Mouse (Mus musculus): ENCODE data around the gene Sdhaf1. TPM values are rescaled to one million over a fixed set of nuclear protein-coding genes. Genes with fewer than 3 reads are reported as not detected.

Gene Sdhaf1
- polyA plus RNA-seq, 2 experiments from 2014 or later = 2.4 to 5.1 TPM

DNA sequence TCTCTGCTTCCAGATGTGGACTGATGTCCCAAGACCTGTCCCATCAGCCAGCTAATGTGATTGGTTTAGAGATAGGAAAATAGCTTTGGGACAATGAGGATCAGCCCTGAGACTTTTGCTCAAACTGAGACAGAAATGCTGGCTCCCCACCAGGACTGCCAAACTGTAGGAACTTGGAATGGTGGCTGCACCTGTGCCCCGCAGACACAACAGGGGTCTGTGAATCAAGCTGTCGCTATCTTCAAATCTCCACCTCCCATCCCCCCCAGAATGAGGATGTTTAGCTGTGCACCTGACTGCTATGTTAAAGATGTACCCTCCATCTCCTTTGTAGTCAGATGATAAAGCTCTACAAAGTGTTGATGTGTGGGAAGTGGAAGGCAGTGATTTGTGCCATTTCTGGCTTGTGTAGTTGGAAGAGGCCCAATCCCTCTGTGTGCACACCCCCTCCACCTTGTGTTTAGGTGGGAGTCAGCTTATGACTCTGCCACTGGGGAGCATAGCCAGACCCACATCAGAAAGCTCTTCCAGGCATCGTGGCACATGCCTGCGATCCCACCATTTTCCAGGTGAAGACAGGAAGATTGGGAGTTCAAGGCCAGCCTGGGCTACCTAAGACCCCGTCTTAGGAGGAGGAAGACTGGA lies 727 bp upstream of the Sdhaf1 start:
- no peak for ATAC-seq

DNA sequence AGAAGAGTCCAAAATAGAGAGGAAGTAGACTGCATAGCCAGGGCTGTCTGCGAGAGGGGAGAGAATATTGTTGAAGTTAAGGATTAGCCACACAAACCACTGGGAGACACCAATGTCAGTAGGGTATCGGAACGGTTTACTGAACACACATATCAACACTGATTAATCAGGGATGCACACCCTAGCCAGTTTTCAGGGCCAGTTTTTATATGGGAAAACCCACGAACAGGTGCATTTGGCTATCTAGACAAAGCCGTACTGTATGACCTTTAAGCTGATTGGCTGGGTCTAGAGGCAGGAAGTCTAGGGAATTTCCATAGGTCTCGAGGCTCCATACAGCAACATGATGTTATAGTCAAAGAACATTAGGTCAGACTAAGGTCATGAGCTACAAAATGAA lies 830 bp downstream of the Sdhaf1 start:
- ATAC-seq = peak; percentile 62

DNA sequence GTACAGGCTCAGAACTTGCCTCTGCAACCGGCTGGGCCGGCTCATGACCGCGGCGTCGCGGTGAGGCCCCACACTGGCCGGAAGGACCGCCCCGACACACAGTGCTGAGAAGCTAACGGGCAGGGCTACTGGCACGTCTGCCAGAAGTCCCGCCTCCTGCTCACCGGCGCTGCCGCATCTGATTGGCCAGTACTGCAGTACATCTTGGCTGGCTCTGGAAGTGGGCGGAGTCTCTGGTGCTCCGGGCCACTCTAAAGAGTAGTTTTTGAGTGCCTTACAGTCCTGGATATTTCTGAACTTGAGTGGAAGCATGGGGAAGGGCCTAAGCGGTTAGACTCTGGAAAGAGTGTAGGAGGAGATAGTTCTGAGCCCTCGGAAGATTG lies 1.4 kb downstream of the Sdhaf1 start:
- peak; percentile 72 for ATAC-seq

DNA sequence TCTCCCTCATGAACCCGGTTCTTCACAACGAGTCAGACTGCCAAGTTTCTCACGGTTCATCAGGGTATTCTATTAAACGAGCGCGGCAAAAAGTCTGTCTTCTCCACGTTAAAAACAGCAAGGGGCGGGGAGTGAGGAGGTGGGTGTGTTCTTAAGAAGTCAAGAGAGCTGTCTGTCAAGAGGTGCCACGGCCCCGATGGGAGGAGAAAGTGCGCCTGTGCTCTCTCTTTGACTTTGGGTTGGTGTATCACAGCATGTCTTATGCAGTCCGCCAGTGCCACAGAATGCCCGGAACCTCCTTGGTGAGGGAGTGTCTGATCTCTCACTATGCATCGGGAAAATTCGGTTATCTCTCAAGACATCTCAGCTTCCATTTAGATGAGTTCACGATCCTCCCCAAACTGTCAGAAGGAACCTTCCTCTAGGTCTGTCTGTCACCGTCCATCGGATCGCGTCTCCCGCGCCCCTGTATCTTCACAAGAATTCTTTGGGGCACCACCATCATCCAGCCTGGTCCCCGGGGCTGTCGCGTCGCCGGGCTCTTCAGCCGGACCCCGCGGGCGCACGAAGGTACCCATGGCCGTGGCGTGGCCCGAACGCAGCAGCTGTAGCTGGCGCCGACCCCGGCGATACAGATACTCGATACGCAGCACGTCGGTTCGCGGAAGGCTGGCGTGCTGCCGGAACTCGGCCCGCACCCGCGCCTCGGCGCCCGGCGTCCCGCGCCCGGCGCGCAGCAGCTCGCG lies 2.0 kb downstream of the Sdhaf1 start, which contains the start of gene E130208F15Rik:
Gene E130208F15Rik (plus strand): TSS at position 202 of the 746 bp plus-strand sequence.
- peak; percentile 65 for ATAC-seq

DNA sequence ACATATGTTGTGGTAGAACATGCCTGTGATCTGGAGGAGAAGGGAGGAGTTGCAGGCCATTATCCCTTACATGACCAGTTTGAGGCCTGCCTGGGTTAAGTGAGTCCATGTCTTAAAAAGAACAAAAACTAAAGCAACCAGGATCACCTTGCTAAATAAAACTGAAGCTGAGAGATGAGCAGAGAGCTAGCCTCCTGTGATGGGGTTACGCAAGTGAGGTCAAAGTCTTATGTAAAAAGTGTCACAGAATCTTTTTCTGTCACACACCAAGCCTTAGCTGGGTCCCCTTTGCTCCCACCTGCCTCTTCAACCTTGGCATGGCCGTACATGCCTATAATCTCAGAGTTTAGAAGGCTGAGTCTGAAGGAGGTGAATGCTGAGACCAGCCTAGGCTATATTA lies 2.7 kb downstream of the Sdhaf1 start:
- no peak for ATAC-seq

DNA sequence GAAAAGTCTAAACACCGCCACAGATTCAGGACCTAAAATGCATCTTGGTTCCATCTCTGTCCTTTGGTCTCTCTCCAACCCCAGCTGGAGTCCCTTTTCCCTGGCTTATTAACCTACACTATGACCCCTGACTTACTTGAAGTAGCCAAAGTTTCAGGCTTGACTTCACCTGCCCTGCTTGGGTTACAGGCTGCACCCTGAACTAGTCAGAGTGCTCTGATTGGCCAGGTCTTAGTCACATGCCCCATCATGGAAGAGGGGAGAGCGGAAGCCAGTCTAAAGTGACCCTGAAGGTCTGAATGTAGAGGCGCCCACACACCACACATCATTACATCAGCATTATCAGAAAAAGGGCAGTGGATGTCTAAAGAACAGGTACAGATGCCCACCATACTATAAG lies 5.6 kb downstream of the Sdhaf1 start:
- ATAC-seq = no peak

DNA sequence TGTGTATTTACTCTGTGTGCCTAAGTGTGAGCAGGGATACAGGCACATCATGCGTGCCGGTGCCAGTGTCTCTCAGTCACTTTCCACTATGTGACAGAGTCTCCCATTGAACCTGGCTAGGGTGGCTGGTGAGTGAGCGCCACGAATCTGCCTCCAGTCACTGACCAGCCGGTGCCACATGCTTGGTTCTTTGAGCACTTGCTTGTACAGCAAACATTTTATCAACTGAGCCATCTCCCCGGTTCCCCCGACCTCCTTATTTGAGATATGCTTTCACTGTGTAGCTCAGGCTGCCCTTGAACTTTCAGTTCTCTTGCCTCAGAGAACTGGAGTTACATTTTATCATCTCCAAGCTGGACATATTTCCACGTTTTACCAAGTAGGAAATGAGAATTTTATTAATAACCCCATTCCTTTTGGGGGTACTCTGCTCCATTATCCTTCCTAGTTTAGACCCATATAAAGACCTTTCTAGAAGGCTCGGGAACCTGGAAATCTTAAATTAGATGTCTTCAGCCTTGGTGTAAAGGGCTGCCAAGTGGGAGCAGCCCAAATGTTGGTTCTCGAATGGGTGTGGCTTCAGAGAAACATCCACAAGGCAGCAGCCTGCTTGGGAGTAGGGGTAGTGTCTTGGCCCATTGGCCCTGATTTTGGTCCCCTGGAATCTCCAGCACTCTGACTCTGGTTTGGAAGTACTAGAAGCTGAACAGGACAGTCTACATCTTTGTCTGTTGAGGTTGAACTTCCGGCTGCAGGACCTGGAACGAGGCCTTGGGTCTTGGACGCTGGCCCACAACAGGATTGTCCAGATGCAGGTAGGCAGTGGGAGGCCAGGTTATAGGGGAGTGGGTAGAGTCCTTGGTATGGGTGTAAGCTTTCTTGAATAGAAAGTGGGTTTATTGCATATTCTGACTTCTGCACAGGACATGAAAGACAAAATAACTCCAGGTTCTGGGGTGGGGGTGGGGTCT lies 7.9 kb downstream of the Sdhaf1 start:
- no peak for ATAC-seq

DNA sequence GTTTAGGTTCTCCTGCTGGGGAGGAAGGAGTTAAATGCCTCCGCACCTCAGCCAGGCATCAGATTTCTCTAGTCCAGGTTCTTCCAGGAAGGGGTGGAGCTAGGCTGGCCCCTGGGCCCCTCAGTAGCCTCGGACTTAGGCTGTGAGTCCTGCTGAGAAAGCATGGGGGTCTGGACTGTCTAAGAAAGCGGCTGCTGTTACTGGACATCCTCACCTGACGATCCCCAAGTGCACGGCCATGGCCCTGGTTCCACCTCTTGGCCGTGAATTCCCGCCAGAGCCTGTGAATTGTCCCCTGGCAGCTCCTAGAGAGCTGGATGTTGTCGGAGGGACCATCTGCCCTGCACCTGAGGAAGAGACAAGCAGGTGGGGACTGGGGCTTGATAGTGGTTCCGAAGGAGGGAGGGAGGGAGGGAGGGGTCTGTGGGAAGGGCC lies 9.0 kb downstream of the Sdhaf1 start, which contains the start of gene Syne4:
Gene Syne4 (plus strand): TSS at position 87 of the 435 bp plus-strand sequence.
- no peak for ATAC-seq

DNA sequence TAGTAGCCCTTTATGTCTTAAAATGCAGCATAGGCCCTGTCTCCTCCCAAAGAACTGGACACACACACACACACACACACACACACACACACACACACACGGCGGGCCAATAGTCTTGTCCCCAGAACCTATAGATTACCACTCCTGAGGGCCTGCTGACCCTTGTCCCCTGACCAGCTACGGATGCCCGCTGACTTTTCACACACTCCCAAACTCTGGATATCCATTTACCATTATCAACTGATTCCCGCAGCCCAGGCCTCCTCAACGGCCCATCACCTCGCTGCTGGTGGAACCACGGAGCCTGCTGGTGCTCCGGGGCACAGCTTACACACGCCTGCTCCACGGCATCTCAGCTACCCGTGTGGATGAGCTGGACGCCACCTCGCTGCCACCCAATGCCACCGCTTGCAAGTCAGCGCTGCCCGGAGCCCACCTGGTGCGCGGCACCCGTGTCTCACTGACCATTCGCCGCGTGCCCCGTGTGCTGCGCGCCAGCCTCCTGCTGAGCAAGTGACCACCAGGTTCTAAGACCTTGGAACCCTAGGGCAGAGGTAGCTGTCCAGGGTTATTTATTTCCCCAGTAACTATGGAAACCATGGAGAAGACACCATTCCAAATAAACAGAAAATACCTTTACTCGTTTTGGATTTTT lies 9.9 kb downstream of the Sdhaf1 start:
- no peak for ATAC-seq

DNA sequence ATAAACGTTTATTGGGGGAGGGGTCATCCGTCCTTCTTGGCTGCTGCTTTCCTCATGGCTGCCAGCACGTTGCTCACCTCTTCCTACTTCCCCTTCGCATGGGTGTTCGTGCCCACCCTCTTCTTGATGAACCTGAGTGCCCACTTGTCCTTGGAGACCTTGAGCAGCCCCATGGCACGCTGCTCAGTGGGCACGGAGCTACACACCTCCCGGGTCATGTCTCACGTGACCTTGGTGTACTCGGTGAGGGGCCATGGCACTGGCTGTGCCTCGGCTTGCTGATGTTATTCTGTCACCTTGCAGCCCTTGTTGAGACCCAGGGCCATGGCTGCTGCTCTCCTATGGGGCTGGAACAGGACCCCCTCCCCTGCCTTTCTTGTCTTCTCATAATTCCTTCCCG lies 13.6 kb downstream of the Sdhaf1 start:
- no peak for ATAC-seq

DNA sequence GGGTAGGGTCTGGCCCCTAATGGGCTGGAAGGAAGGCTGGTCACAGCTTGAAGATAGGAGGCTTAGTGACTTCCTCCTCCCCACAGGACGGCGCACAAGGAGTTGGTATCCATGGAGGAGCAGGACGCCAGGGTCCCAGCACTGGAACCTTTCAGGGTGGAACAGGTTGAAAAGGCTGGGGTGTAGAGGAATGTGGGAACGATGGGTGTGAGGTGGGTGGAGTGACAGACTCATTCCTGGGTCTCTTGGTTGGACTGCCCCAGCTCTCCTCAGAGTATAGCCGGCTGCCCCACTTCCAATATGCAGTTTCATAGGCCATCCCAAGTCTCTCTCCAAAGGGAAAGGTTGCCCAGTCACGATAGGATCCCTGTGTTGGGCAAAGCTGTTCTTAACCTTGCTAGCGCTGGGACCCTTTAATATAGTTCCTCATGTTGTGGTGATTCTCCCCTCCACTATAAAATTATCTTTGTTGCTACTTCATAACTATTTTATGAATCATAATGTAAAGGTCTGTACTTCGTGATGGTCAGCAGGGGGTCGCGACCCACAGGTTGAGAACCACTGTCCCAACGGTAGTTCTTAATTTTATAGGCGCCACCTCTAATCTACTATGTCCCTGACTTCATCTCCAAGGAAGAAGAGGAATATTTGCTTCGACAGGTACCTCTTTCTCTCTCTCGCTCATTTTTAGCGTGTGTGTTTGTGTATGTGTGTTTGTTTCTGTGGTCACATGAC lies 14.1 kb downstream of the Sdhaf1 start:
- no peak for ATAC-seq

DNA sequence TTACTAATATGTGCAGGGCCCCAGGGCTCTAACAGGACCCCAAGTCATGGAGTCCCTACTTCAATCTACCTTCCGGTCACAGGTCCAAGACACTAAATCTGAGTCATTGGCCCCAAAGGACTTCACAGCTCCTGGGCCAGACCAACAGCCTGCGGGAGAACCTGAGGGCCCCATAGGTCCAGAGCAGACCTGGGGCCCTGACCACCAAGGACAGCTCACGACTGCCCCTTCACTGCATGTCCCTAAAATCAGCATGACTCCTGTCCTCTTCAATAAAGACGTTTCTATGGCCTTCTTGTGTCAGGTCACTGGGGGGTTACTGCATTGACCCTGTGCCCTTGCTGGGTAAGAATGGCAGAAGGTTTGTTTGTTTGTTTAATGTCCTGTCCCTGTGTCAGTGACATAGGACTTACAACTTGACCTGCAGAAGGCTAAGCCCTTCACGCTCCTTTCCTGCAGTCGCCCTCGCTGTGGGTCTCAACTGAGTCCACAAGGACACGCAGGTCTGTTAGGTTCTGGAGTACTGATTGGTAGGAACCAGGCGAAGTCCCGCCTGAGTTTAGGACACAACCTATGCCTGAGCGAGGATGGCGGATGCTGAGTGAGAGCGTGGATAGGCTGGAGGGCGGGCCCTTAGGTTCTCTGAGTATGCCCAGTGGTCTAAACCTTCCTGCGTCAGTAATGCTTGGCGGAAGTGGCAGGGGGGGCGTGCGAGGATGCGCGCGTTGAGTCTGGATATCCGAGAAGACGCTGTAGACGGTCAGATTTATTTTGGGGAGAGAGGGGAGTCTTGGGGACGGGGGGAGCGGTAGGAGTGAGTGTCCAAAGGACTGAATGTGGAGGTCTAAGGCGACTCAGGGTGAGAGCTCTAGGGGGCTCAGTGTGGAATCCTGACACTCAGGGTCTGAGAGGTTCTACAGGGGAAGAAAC lies 15.4 kb downstream of the Sdhaf1 start, which contains the start of gene Alkbh6:
Gene Alkbh6 (plus strand): TSS at position 642 of the 930 bp plus-strand sequence.
- peak; percentile 100 for ATAC-seq

DNA sequence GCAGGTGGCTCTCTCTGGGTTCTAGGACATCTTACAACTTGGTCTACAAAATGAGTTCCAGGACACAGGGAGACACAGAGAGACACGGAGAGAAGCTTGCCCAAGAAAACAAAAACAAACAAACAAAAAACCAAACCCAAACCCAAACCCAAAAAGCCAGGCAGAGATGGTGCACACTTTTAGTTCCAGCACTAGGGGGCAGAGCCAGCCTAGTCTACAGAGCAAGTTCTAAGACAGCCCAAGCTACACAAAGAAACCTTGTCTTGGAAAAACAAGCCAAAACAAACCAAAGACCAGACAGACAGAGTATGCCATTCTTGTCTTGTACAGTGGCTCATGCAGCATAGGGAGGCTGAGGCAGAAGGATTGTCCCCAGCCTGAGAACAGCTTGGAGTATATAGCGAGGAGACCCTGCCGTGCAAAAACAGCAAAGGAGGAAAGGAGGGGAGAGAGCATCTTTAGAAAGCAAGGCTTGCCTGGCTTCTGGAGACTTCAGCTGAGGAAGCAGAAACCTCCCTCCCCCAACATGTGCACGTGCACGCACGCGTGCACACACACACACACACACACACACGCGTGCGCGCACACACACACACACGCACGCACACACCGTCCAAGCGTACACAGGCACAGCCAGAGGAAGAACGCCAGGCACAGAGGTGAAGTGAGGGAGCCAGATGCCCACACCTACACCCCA lies 17.5 kb downstream of the Sdhaf1 start:
- no peak for ATAC-seq

DNA sequence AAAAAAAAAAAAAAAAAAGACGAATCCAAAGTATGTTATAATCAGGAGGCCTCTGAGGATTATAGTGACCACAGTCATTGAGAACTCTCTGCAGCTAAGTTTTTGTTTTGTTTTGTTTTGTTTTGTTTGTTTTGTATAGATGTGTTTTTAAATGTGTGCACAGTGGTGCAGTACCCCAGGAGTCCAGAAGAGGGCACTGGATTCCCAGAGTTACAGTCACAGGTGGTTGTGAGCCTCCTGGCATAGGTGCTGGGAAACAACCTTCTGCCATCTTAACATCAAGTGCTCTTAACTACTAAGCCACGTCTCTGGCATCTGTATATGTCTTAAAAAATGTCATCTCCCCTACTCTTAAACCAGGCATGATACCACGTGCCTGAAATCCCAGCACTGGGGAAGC lies 22.8 kb downstream of the Sdhaf1 start:
- peak; percentile 53 for ATAC-seq

DNA sequence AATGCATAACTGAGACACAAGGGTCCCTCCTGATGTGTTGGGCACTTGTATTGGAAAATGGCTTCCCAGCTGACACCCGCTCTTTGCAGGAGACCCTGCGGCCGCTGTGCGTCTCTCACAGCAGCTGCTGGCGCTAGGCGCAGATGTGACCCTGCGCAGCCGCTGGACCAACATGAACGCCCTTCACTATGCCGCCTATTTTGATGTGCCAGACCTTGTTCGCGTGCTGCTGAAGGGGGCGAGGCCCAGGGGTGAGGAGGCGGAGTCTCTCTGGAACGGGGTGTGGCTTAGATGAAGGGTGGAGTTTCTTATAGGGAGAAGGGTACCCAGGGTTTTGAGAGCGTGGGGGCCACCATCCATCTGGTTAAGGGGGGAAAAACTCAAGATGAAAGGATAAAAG lies 26.4 kb downstream of the Sdhaf1 start:
- ATAC-seq = no peak

DNA sequence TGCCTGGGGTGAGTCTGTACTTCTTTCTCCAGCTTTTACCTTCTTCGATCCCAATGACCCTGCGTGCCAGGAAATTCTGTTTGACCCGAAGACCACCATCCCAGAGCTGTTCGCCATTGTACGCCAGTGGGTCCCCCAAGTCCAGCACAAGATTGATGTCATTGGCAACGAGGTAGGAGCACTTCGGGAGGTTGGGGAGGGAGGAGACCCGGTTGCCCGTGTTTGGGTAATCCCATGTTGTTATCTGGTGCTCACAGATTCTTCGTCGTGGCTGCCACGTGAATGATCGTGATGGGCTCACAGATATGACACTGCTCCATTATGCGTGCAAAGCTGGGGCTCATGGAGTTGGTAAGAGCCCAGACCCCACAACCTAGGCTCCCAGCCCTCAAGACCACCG lies 26.9 kb downstream of the Sdhaf1 start:
- no peak for ATAC-seq

DNA sequence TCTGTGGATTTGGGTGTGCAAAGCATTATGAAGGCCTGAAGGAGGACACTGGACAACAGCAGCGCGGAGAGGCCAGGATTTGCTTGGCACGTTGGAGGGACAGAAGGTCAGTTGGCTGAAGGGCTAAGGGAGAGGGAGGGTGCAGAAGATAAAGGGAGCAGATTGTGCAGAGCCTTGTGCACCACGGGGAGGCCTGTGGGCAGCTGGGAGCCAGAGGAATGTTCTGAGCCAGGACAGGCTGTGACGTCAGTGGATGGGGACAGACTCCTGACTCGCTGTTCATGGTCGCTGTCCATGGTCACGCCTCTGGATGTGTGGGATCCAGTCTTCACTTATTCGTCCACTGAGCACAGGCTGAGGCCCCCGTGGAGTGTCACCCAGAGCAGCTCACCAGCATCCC lies 28.6 kb downstream of the Sdhaf1 start:
- no peak for ATAC-seq

DNA sequence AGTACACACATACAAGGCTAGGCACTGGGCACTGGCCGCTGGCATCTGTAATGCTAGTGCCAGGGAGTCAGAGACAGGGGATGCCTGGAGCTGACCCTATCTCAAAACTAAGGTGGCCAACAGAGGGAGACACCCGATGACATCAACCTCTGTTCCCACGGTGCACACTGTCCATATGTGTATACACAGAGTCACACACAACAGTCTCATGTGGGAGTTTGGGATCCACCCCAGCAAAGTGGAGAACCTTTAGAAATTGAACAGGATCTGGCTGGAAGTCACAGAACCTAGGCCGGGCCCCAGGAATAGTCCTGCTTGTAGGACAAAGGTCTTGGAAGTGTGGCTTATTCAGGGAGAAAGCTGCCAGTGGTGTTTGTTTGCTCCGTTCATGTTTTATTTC lies 29.4 kb downstream of the Sdhaf1 start:
- ATAC-seq = no peak

DNA sequence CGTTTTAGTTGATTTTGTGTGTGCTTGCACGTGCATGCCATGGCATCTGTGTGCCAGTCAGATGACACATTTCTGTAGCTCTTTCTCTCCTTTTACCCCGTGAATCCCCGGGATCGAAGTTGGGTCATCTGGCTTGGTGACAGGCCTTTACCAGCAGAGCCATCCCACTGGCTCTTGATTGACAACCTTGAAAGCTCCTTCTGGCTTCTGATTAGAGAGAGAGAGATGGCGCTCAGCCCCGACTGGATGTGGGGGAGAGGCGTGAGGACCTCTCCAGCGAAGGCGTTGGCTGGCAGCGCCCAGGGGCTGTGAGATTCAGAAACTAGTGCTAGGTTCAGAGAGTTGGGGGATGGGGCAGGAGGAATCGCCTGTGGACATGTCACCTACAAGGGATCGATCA lies 29.9 kb downstream of the Sdhaf1 start:
- ATAC-seq = no peak

Measured in CD4-positive, CD25-positive, alpha-beta regulatory T cell, adult 4 months (primary cell).